Mouse (Mus musculus): ENCODE measurements at regions not wholly inside any gene's neighbourhood (a gene's known extent, or its start where the extent isn't known, plus 50 kb on each side); places are given as distances from the start of the nearest gene placed in this dataset.

- no peaks in the 10 kb centered on the region for H3K9me3 ChIP-seq (ENCODE audit: control insufficient read depth, low read length)
- H3K27ac ChIP-seq (ENCODE audit: low read length) = 0 out of 2 replicates have a peak overlapping the region, but pooled peaks have one; percentile 26
- H3K9ac ChIP-seq (replicated peaks; ENCODE audit: low read depth, low read length) = no peak overlapping the region
- H3K4me2 ChIP-seq (ENCODE audit: low read length) = no peak overlapping the region
- no peaks in the 10 kb centered on the region for H3K36me3 ChIP-seq (ENCODE audit: control insufficient read depth, insufficient read depth)
- H3K4me1 ChIP-seq (replicated peaks; ENCODE audit: control insufficient read depth, insufficient read depth, low read length) = no peaks in the 10 kb centered on the region
- WGBS = 74% methylated on average over 5 of the region's 5 CpGs
- peak; percentile 49; the same call in 1 of the 2 replicates for ATAC-seq
- H3K27me3 ChIP-seq (replicated peaks; ENCODE audit: control insufficient read depth, insufficient read depth, low read length) = no peaks in the 10 kb centered on the region
- no peak overlapping the region for H3K4me3 ChIP-seq (replicated peaks; ENCODE audit: low read length)
Measured at GRCm38 (mm10) chr16:37459533-37459890, 74.8 kb upstream of the Stxbp5l start.

GRCm38 (mm10) chr16:37458592-37459532, 74.1 kb upstream of the Stxbp5l start:
- Histone ChIP-seq H3K9ac (replicated peaks; ENCODE audit: low read depth, low read length) (no peak overlapping the region), H3K4me1 (replicated peaks; ENCODE audit: control insufficient read depth, insufficient read depth, low read length) (no peaks in the 10 kb centered on the region), H3K27me3 (replicated peaks; ENCODE audit: control insufficient read depth, insufficient read depth, low read length) (no peaks in the 10 kb centered on the region), H3K9me3 (ENCODE audit: control insufficient read depth, low read length) (no peaks in the 10 kb centered on the region), H3K27ac (ENCODE audit: low read length) (no peak overlapping the region; the same call in 1 of the 2 replicates), H3K4me2 (ENCODE audit: low read length) (no peak overlapping the region), H3K36me3 (ENCODE audit: control insufficient read depth, insufficient read depth) (no peaks in the 10 kb centered on the region), H3K4me3 (replicated peaks; ENCODE audit: low read length) (no peak overlapping the region)
- ATAC-seq = 0 out of 2 replicates have a peak, but pooled peaks have one; percentile 58
- 66% methylated on average over 4 of the region's 4 CpGs for WGBS

- Histone ChIP-seq H3K27me3 (replicated peaks; ENCODE audit: control insufficient read depth, insufficient read depth, low read length) (no peaks in the 10 kb centered on the region), H3K4me2 (ENCODE audit: low read length) (no peak overlapping the region), H3K4me3 (replicated peaks; ENCODE audit: low read length) (no peak overlapping the region), H3K36me3 (ENCODE audit: control insufficient read depth, insufficient read depth) (no peaks in the 10 kb centered on the region), H3K27ac (ENCODE audit: low read length) (no peak overlapping the region), H3K4me1 (replicated peaks; ENCODE audit: control insufficient read depth, insufficient read depth, low read length) (no peaks in the 10 kb centered on the region), H3K9me3 (ENCODE audit: control insufficient read depth, low read length) (no peaks in the 10 kb centered on the region), H3K9ac (replicated peaks; ENCODE audit: low read depth, low read length) (no peak overlapping the region)
- no peak for ATAC-seq
- 79% methylated on average over 2 of the region's 2 CpGs for WGBS
Measured at GRCm38 (mm10) chr16:37455971-37456370, 71.2 kb upstream of the Stxbp5l start.

GRCm38 (mm10) chr16:37449846-37450245, 65.1 kb upstream of the Stxbp5l start:
- ATAC-seq = no peak
- H3K27me3 ChIP-seq (replicated peaks; ENCODE audit: control insufficient read depth, insufficient read depth, low read length) = no peaks in the 10 kb centered on the region
- no peaks in the 10 kb centered on the region for H3K9me3 ChIP-seq (ENCODE audit: control insufficient read depth, low read length)
- H3K4me1 ChIP-seq (replicated peaks; ENCODE audit: control insufficient read depth, insufficient read depth, low read length) = no peaks in the 10 kb centered on the region
- WGBS = 82% methylated on average over 5 of the region's 5 CpGs
- H3K9ac ChIP-seq (replicated peaks; ENCODE audit: low read depth, low read length) = no peak overlapping the region
- no peak overlapping the region for H3K27ac ChIP-seq (ENCODE audit: low read length)
- H3K4me3 ChIP-seq (replicated peaks; ENCODE audit: low read length) = no peak overlapping the region
- no peaks in the 10 kb centered on the region for H3K36me3 ChIP-seq (ENCODE audit: control insufficient read depth, insufficient read depth)
- H3K4me2 ChIP-seq (ENCODE audit: low read length) = no peak overlapping the region

GRCm38 (mm10) chr16:37445756-37446155, 61.0 kb upstream of the Stxbp5l start:
- Histone ChIP-seq H3K36me3 (ENCODE audit: control insufficient read depth, insufficient read depth) (no peaks in the 10 kb centered on the region), H3K9ac (replicated peaks; ENCODE audit: low read depth, low read length) (no peak overlapping the region), H3K27ac (ENCODE audit: low read length) (no peak overlapping the region), H3K27me3 (replicated peaks; ENCODE audit: control insufficient read depth, insufficient read depth, low read length) (no peaks in the 10 kb centered on the region), H3K4me1 (replicated peaks; ENCODE audit: control insufficient read depth, insufficient read depth, low read length) (no peaks in the 10 kb centered on the region), H3K9me3 (ENCODE audit: control insufficient read depth, low read length) (no peaks in the 10 kb centered on the region), H3K4me2 (ENCODE audit: low read length) (no peak overlapping the region), H3K4me3 (replicated peaks; ENCODE audit: low read length) (no peak overlapping the region)
- 81% methylated on average over 1 of the region's 1 CpGs for WGBS
- ATAC-seq = no peak

GRCm38 (mm10) chr16:37442936-37443335, 58.2 kb upstream of the Stxbp5l start:
- Histone ChIP-seq H3K9ac (replicated peaks; ENCODE audit: low read depth, low read length) (no peak overlapping the region), H3K9me3 (ENCODE audit: control insufficient read depth, low read length) (no peaks in the 10 kb centered on the region), H3K27ac (ENCODE audit: low read length) (0 out of 2 replicates have a peak overlapping the region, but pooled peaks have one; percentile 1), H3K4me1 (replicated peaks; ENCODE audit: control insufficient read depth, insufficient read depth, low read length) (no peaks in the 10 kb centered on the region), H3K27me3 (replicated peaks; ENCODE audit: control insufficient read depth, insufficient read depth, low read length) (no peaks in the 10 kb centered on the region), H3K4me2 (ENCODE audit: low read length) (no peak overlapping the region), H3K36me3 (ENCODE audit: control insufficient read depth, insufficient read depth) (no peaks in the 10 kb centered on the region), H3K4me3 (replicated peaks; ENCODE audit: low read length) (no peak overlapping the region)
- ATAC-seq = peak; percentile 81
- 53% methylated on average over 6 of the region's 6 CpGs for WGBS

- Histone ChIP-seq H3K4me3 (replicated peaks; ENCODE audit: low read length) (no peak overlapping the region), H3K9me3 (ENCODE audit: control insufficient read depth, low read length) (no peaks in the 10 kb centered on the region), H3K27ac (ENCODE audit: low read length) (0 out of 2 replicates have a peak overlapping the region, but pooled peaks have one; percentile 1), H3K4me1 (replicated peaks; ENCODE audit: control insufficient read depth, insufficient read depth, low read length) (no peaks in the 10 kb centered on the region), H3K36me3 (ENCODE audit: control insufficient read depth, insufficient read depth) (no peaks in the 10 kb centered on the region), H3K4me2 (ENCODE audit: low read length) (no peak overlapping the region), H3K27me3 (replicated peaks; ENCODE audit: control insufficient read depth, insufficient read depth, low read length) (no peaks in the 10 kb centered on the region), H3K9ac (replicated peaks; ENCODE audit: low read depth, low read length) (no peak overlapping the region)
- peak; percentile 58 for ATAC-seq
- 66% methylated on average over 6 of the region's 6 CpGs for WGBS
Measured at GRCm38 (mm10) chr16:37442481-37442880, 57.7 kb upstream of the Stxbp5l start.

- 0 out of 2 replicates have a peak, but pooled peaks have one; percentile 38 for ATAC-seq
- no peaks in the 10 kb centered on the region for H3K9me3 ChIP-seq (ENCODE audit: control insufficient read depth, low read length)
- no peaks in the 10 kb centered on the region for H3K4me1 ChIP-seq (replicated peaks; ENCODE audit: control insufficient read depth, insufficient read depth, low read length)
- 84% methylated on average over 14 of the region's 14 CpGs for WGBS
- H3K36me3 ChIP-seq (ENCODE audit: control insufficient read depth, insufficient read depth) = no peaks in the 10 kb centered on the region
- H3K27me3 ChIP-seq (replicated peaks; ENCODE audit: control insufficient read depth, insufficient read depth, low read length) = no peaks in the 10 kb centered on the region
- no peak overlapping the region for H3K9ac ChIP-seq (replicated peaks; ENCODE audit: low read depth, low read length)
- no peak overlapping the region for H3K27ac ChIP-seq (ENCODE audit: low read length)
- H3K4me3 ChIP-seq (replicated peaks; ENCODE audit: low read length) = no peak overlapping the region
- H3K4me2 ChIP-seq (ENCODE audit: low read length) = no peak overlapping the region
Measured at GRCm38 (mm10) chr16:37440628-37441164, 55.9 kb upstream of the Stxbp5l start.
